Mouse (Mus musculus) heart, postnatal 0 days (tissue): ENCODE results near the gene Upf2.

ENCODE experiments used
- CTCF ChIP-seq: IDR thresholded peaks from 2 replicates; pipeline ENCODE4 v1.5.1; 2016; ENCODE audit warnings: antibody characterized with exemption, control low read depth, low read depth
- EP300 ChIP-seq: IDR thresholded peaks from 2 replicates; pipeline ENCODE4 v1.6.1; 2016; ENCODE audit warnings: antibody characterized with exemption, low read depth

- no peak for TF ChIP-seq CTCF
- no peak for TF ChIP-seq EP300
Observed at GRCm38 (mm10) chr2:5977532-5977931, 26.3 kb downstream of the Upf2 start.
